Mouse (Mus musculus): ENCODE measurements at regions not wholly inside any gene's neighbourhood (a gene's known extent, or its start where the extent isn't known, plus 50 kb on each side); places are given as distances from the start of the nearest gene placed in this dataset.

- Histone ChIP-seq H3K4me3 (no peak overlapping the region), H3K4me2 (no peak overlapping the region), H3K27me3 (replicated peaks) (no peaks in the 10 kb centered on the region), H3K9ac (no peak overlapping the region), H3K36me3 (replicated peaks) (no peaks in the 10 kb centered on the region), H3K27ac (no peak overlapping the region), H3K4me1 (no peaks in the 10 kb centered on the region), H3K9me3 (no peaks in the 10 kb centered on the region)
- WGBS, result 78% methylated on average over 8 of the region's 8 CpGs
- no peak for ATAC-seq (replicated peaks)
Measured at GRCm38 (mm10) chr11:8249468-8249867, 414.9 kb downstream of the Tns3 start.

- H3K4me3 ChIP-seq, result no peak overlapping the region
- no peaks in the 10 kb centered on the region for H3K36me3 ChIP-seq (replicated peaks)
- no peaks in the 10 kb centered on the region for H3K9me3 ChIP-seq
- no peaks in the 10 kb centered on the region for H3K4me1 ChIP-seq
- H3K27me3 ChIP-seq (replicated peaks), result no peaks in the 10 kb centered on the region
- no peak overlapping the region for H3K9ac ChIP-seq
- 76% methylated on average over 5 of the region's 5 CpGs for WGBS
- no peak overlapping the region for H3K27ac ChIP-seq
- no peak overlapping the region for H3K4me2 ChIP-seq
- no peak for ATAC-seq (replicated peaks)
Measured at GRCm38 (mm10) chr11:8247535-8247934, 416.8 kb downstream of the Tns3 start.

- Histone ChIP-seq H3K9me3 (no peaks in the 10 kb centered on the region), H3K4me3 (no peak overlapping the region), H3K9ac (no peak overlapping the region), H3K4me1 (no peaks in the 10 kb centered on the region), H3K4me2 (no peak overlapping the region), H3K27ac (no peak overlapping the region), H3K36me3 (replicated peaks) (no peaks in the 10 kb centered on the region), H3K27me3 (replicated peaks) (no peaks in the 10 kb centered on the region)
- 86% methylated on average over 2 of the region's 2 CpGs for WGBS
- ATAC-seq (replicated peaks), result no peak
Measured at GRCm38 (mm10) chr11:8247024-8247423, 417.3 kb downstream of the Tns3 start.

- Histone ChIP-seq H3K9ac (no peak overlapping the region), H3K4me2 (no peak overlapping the region), H3K36me3 (replicated peaks) (no peaks in the 10 kb centered on the region), H3K4me3 (no peak overlapping the region), H3K27ac (no peak overlapping the region), H3K27me3 (replicated peaks) (no peaks in the 10 kb centered on the region), H3K9me3 (no peaks in the 10 kb centered on the region), H3K4me1 (no peaks in the 10 kb centered on the region)
- WGBS, result 40% methylated on average over 3 of the region's 3 CpGs
- ATAC-seq (replicated peaks), result no peak
Measured at GRCm38 (mm10) chr11:8245408-8246003, 418.8 kb downstream of the Tns3 start.

GRCm38 (mm10) chr11:8238498-8238897, 425.8 kb downstream of the Tns3 start:
- H3K9me3 ChIP-seq, result no peaks in the 10 kb centered on the region
- no peaks in the 10 kb centered on the region for H3K27me3 ChIP-seq (replicated peaks)
- no peaks in the 10 kb centered on the region for H3K4me1 ChIP-seq
- H3K36me3 ChIP-seq (replicated peaks), result no peaks in the 10 kb centered on the region
- H3K9ac ChIP-seq, result no peak overlapping the region
- WGBS, result 66% methylated on average over 1 of the region's 1 CpGs
- H3K4me3 ChIP-seq, result no peak overlapping the region
- no peak overlapping the region for H3K4me2 ChIP-seq
- no peak overlapping the region for H3K27ac ChIP-seq
- no peak for ATAC-seq (replicated peaks)

GRCm38 (mm10) chr11:8237556-8237955, 426.8 kb downstream of the Tns3 start:
- no peaks in the 10 kb centered on the region for H3K4me1 ChIP-seq
- H3K9ac ChIP-seq, result no peak overlapping the region
- no peaks in the 10 kb centered on the region for H3K9me3 ChIP-seq
- no peak for ATAC-seq (replicated peaks)
- H3K4me2 ChIP-seq, result no peak overlapping the region
- H3K27ac ChIP-seq, result no peak overlapping the region
- WGBS, result 74% methylated on average over 4 of the region's 4 CpGs
- no peak overlapping the region for H3K4me3 ChIP-seq
- H3K27me3 ChIP-seq (replicated peaks), result no peaks in the 10 kb centered on the region
- no peaks in the 10 kb centered on the region for H3K36me3 ChIP-seq (replicated peaks)

GRCm38 (mm10) chr11:8236056-8236455, 428.3 kb downstream of the Tns3 start:
- no peaks in the 10 kb centered on the region for H3K36me3 ChIP-seq (replicated peaks)
- no peaks in the 10 kb centered on the region for H3K27me3 ChIP-seq (replicated peaks)
- no peak overlapping the region for H3K4me3 ChIP-seq
- H3K9me3 ChIP-seq, result no peaks in the 10 kb centered on the region
- no peaks in the 10 kb centered on the region for H3K4me1 ChIP-seq
- H3K9ac ChIP-seq, result no peak overlapping the region
- H3K27ac ChIP-seq, result no peak overlapping the region
- WGBS, result 87% methylated on average over 2 of the region's 2 CpGs
- H3K4me2 ChIP-seq, result no peak overlapping the region
- no peak for ATAC-seq (replicated peaks)

GRCm38 (mm10) chr11:8232636-8233189, 431.6 kb downstream of the Tns3 start:
- Histone ChIP-seq H3K27ac (no peak overlapping the region), H3K4me3 (no peak overlapping the region), H3K9me3 (no peaks in the 10 kb centered on the region), H3K27me3 (replicated peaks) (no peaks in the 10 kb centered on the region), H3K36me3 (replicated peaks) (no peaks in the 10 kb centered on the region), H3K9ac (no peak overlapping the region), H3K4me1 (no peaks in the 10 kb centered on the region), H3K4me2 (no peak overlapping the region)
- 76% methylated on average over 9 of the region's 9 CpGs for WGBS
- ATAC-seq (replicated peaks), result no peak

GRCm38 (mm10) chr11:8229787-8230186, 434.5 kb downstream of the Tns3 start:
- no peak overlapping the region for H3K4me3 ChIP-seq
- H3K4me2 ChIP-seq, result no peak overlapping the region
- H3K36me3 ChIP-seq (replicated peaks), result no peaks in the 10 kb centered on the region
- ATAC-seq (replicated peaks), result no peak
- H3K9me3 ChIP-seq, result no peaks in the 10 kb centered on the region
- WGBS, result 70% methylated on average over 7 of the region's 7 CpGs
- no peak overlapping the region for H3K9ac ChIP-seq
- H3K4me1 ChIP-seq, result no peaks in the 10 kb centered on the region
- no peak overlapping the region for H3K27ac ChIP-seq
- H3K27me3 ChIP-seq (replicated peaks), result no peaks in the 10 kb centered on the region

GRCm38 (mm10) chr11:8227772-8228425, 436.4 kb downstream of the Tns3 start:
- ATAC-seq (replicated peaks), result peak; percentile 72; the same call in 1 of the 2 replicates
- no peaks in the 10 kb centered on the region for H3K27me3 ChIP-seq (replicated peaks)
- H3K36me3 ChIP-seq (replicated peaks), result no peaks in the 10 kb centered on the region
- H3K9ac ChIP-seq, result no peak overlapping the region
- H3K4me1 ChIP-seq, result no peaks in the 10 kb centered on the region
- H3K4me3 ChIP-seq, result no peak overlapping the region
- H3K27ac ChIP-seq, result no peak overlapping the region
- no peak overlapping the region for H3K4me2 ChIP-seq
- WGBS, result 41% methylated on average over 8 of the region's 8 CpGs
- no peaks in the 10 kb centered on the region for H3K9me3 ChIP-seq

- Histone ChIP-seq H3K27ac (no peak overlapping the region), H3K9me3 (no peaks in the 10 kb centered on the region), H3K4me1 (no peaks in the 10 kb centered on the region), H3K4me2 (no peak overlapping the region), H3K4me3 (no peak overlapping the region), H3K36me3 (replicated peaks) (no peaks in the 10 kb centered on the region), H3K9ac (no peak overlapping the region), H3K27me3 (replicated peaks) (no peaks in the 10 kb centered on the region)
- WGBS, result 83% methylated on average over 1 of the region's 1 CpGs
- ATAC-seq (replicated peaks), result no peak
Measured at GRCm38 (mm10) chr11:8224366-8224765, 440.0 kb downstream of the Tns3 start.

GRCm38 (mm10) chr11:8220618-8221017, 443.7 kb downstream of the Tns3 start:
- Histone ChIP-seq H3K9ac (no peak overlapping the region), H3K27me3 (replicated peaks) (no peaks in the 10 kb centered on the region), H3K27ac (no peak overlapping the region), H3K9me3 (no peaks in the 10 kb centered on the region), H3K4me3 (no peak overlapping the region), H3K4me2 (no peak overlapping the region), H3K36me3 (replicated peaks) (no peaks in the 10 kb centered on the region), H3K4me1 (no peaks in the 10 kb centered on the region)
- no peak for ATAC-seq (replicated peaks)
- 68% methylated on average over 3 of the region's 3 CpGs for WGBS

GRCm38 (mm10) chr11:8219911-8220310, 444.4 kb downstream of the Tns3 start:
- Histone ChIP-seq H3K9ac (no peak overlapping the region), H3K27me3 (replicated peaks) (no peaks in the 10 kb centered on the region), H3K4me1 (no peaks in the 10 kb centered on the region), H3K27ac (no peak overlapping the region), H3K4me2 (no peak overlapping the region), H3K4me3 (no peak overlapping the region), H3K9me3 (no peaks in the 10 kb centered on the region), H3K36me3 (replicated peaks) (no peaks in the 10 kb centered on the region)
- ATAC-seq (replicated peaks), result no peak
- WGBS, result 79% methylated on average over 6 of the region's 6 CpGs

Measured in midbrain, embryonic 15.5 days (tissue).